Mouse (Mus musculus): ENCODE results near the gene Znfx1.
"Not testable (repeated sequence)": the region's sequence is repeated elsewhere in the genome, so short reads cannot be mapped to it uniquely, and the experiment has no call there.

The Znfx1 gene

DNA sequence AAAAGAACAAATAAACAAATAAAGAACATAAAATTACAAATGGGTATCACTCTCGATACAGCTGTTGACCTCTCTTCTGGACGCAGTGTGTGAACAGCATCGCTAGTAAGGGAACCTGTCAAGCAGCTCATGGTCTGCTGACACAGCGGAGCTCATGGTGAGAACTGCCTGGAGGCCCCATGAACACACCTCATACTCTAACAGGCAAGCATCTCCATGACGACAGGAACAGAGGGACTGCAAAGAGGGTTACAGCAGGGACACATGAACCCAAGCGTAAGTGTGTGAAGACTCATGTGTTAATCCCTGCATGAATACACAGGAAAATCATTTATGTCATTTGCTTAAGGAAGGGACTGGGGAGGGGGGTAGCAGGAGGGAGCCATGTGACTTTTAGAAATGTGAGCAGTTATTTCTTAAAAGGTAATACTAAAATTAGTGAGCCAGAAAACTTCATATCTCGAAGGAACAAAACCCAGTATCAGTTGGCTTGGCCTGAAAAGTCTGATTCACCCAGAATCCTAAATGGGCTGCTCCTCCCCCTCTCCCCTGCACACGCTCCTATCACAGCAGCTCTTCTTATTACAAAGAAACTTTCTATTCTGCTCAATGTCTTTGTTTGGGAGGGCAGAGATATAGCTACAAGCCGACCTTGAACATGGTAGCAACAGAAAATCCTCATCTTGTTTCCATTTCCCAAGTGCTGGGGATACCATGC is 9.5 kb downstream of the Znfx1 start:
- DNase-seq (ENCODE audit: extremely low read depth, insufficient read length, low spot score) = no peak

- no peak for DNase-seq (ENCODE audit: extremely low read depth, insufficient read length, low spot score)
Measured at GRCm38 (mm10) chr2:167048698-167049358, 14.0 kb downstream of the Znfx1 start.

GRCm38 (mm10) chr2:167048223-167048622 is 14.6 kb downstream of the Znfx1 start:
- no peak for DNase-seq (ENCODE audit: extremely low read depth, insufficient read length, low spot score)

- no peak for DNase-seq (ENCODE audit: extremely low read depth, insufficient read length, low spot score)
Measured at GRCm38 (mm10) chr2:167043400-167044121, 19.3 kb downstream of the Znfx1 start.

DNA sequence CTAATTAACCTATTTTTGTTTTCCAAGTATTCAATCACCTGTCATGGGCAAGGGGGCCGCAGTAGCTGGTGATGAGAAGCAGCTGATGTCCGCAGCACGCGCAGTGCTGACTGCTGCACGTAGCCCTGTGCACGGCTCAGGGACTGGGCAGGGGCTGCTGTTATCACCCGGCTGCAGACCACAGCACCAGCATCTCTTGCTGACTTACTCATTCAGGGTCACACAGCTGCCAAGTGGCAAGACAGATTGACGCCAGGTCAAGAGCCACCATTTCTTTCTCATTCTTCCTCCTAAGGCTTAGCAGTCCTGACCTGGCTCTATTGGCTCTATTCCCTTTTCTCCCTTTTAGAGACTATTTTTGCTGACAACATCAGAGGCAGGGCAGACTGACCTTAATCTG is 23.4 kb downstream of the Znfx1 start:
- no peak for DNase-seq (ENCODE audit: extremely low read depth, insufficient read length, low spot score)

DNA sequence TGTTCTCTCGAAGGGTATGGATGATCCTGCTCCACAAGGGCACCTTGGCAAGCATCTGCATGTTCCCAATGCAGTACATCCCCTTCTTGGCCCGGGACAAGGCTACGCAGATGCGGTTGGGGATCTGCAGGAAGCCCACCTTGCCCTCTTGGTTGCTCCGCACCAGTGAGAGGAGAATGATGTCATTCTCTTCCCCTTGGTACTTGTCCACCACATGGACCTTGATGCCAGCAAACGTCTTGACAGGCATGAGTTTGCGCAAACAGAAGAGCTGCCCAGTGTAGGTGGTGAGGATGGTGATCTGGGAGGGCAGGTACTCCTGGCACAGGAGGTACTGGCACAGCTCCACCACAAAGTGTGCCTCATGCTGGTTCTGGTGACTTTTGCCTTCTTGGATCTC is 24.1 kb downstream of the Znfx1 start:
- DNase-seq (ENCODE audit: extremely low read depth, insufficient read length, low spot score) = no peak

DNA sequence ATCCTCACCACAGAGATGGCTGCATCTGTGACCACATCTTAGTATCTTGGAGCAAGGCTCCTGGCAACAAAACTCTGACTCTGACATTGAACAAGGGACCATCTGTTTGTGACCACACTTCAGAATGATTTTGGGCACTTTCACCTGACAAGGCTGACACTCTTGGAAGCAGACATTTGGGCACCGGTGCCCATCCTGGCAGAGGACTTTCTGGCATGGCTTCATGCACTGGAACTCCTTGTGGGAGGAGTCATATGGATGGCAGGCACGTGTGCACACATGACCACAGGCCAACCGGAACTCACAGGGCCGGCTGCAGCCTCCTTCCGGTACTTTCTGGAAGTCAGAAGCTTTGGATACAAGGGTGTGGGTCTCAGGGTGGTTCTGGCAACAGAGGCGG is 24.5 kb downstream of the Znfx1 start:
- DNase-seq (ENCODE audit: extremely low read depth, insufficient read length, low spot score) = no peak

- DNase-seq (ENCODE audit: extremely low read depth, insufficient read length, low spot score) = no peak
Measured at GRCm38 (mm10) chr2:167037710-167038109, 25.1 kb downstream of the Znfx1 start.

DNA sequence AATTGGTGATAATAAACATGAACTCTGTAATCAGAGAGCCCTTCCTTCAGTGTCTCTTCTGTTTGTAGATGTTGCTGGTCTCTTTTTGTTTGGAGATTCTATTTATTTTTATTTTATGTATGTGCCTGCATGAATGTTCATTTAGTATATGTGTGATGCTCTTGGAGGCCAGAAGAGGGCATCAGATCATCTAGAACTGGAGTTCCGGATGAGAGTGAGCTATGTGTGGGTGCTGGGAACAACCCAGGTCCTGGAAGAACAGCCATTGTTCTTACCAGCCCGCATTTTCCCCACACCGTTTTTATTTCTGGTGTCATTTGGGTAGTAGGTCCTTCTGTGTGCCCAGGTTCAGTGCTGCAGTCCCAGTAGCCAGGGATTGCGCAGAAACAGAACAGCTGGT is 32.3 kb downstream of the Znfx1 start:
- no peak for DNase-seq (ENCODE audit: extremely low read depth, insufficient read length, low spot score)

- no peak for DNase-seq (ENCODE audit: extremely low read depth, insufficient read length, low spot score)
Measured at GRCm38 (mm10) chr2:167028553-167028952, 34.3 kb downstream of the Znfx1 start.

- DNase-seq (ENCODE audit: extremely low read depth, insufficient read length, low spot score) = no peak
Measured at GRCm38 (mm10) chr2:167019396-167019795, 43.4 kb downstream of the Znfx1 start.

DNA sequence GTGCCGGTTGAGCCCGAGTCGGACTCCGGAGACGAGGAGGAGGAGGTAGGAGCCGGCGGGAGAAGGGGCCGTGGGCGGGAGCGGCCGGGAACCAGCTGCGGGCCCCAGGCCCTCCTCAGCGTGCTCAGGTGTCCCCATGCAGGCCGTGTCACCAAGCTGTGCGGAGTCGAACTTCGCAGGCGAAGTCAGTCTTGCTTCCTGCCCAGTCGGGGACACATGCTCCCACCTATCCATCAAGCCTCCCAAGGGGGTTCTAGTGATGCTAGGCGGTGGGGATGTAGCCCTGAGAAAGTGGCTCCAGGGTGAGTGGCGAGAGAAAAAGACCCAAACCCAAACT is 47.5 kb downstream of the Znfx1 start:
- DNase-seq (ENCODE audit: extremely low read depth, insufficient read length, low spot score) = no peak

DNA sequence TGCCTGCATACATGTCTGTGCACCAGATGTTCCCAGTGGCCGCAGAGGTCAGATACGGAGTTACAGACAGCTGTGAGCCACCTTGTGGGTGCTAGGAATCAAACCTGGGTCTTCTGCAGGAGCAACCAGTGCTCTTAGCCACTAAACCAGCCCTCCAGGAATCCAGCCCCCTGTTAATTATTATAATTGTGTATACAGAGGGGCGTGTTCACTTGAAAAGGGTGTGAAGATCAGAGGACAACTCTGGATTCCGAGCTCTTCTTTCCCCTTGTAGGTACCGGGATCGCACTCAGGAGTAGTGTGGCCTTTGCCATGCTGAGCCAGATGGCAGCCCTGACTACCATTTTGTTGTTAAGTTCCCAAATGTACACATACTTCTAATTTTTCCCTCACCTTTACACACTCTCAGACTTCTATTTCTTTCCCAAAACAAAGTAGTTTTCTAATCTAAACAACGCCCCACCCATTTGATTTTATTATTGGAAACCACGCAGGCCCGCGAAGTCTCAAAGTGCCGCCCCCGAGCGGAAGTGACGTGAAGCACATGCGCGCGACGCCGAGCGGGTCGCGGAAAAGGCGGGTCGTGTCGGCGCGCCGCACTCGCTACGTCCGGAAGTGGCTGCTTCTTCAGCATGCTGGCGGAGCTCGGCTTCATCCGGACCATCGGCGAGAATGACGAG is 48.0 kb downstream of the Znfx1 start, which contains the start of gene Ddx27:
Gene Ddx27, plus strand, starts transcription at position 492 of the 680 bp plus-strand sequence.
- peak; percentile 97 for DNase-seq (ENCODE audit: extremely low read depth, insufficient read length, low spot score)

DNA sequence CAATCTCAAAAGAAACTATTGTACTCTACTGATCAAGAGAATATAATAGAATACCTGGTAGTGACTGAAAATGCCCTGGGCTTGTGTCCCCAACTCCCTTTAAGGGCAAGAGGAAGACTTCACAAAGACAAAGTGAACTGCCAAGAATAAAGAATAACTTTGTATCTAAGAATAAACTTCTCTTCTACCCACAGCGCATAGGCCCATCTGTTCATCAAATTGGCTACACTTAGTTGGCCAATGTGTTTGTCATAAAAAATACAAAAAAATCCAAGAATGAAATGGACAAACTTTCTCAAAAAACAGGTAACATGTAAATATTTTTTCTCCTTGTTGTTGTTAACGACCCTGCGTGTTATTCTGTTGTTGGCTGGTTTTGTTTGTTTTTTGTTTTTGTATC is 52.3 kb downstream of the Znfx1 start:
- DNase-seq (ENCODE audit: extremely low read depth, insufficient read length, low spot score) = no peak

GRCm38 (mm10) chr2:167009483-167009882 is 53.3 kb downstream of the Znfx1 start:
- DNase-seq (ENCODE audit: extremely low read depth, insufficient read length, low spot score) = no peak

DNA sequence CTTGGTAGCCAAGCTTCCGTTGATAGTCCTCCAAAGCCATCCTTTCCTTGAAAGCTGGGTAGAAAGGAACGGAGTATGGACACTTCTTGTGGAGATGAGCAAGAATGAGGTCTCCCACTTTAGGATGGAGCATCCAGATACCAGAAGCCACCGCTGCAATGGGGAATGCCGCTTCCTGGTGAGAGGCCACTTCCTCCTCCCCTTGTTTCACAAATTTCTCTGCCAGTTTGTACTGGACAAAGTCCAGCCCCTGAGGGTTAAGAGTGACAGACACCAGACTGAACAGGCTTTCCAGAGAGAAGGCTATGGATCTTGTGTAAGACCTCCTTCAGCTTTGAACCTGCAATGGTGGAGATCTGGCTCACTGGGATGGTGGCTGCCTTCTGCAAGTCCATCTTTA is 55.2 kb downstream of the Znfx1 start:
- not testable (repeated sequence) for DNase-seq (ENCODE audit: extremely low read depth, insufficient read length, low spot score)

GRCm38 (mm10) chr2:167007001-167007491 is 55.8 kb downstream of the Znfx1 start:
- no peak for DNase-seq (ENCODE audit: extremely low read depth, insufficient read length, low spot score)

- no peak for DNase-seq (ENCODE audit: extremely low read depth, insufficient read length, low spot score)
Measured at GRCm38 (mm10) chr2:167006355-167006754, 56.5 kb downstream of the Znfx1 start.

- DNase-seq (ENCODE audit: extremely low read depth, insufficient read length, low spot score) = peak; percentile 52
Measured at GRCm38 (mm10) chr2:167004099-167004854, 58.5 kb downstream of the Znfx1 start.

- no peak for DNase-seq (ENCODE audit: extremely low read depth, insufficient read length, low spot score)
Measured at GRCm38 (mm10) chr2:167001486-167001885, 61.3 kb downstream of the Znfx1 start.
